Mouse (Mus musculus): ENCODE data around the gene Heatr4.
"Not testable (repeated sequence)": the region's sequence is repeated elsewhere in the genome, so short reads cannot be mapped to it uniquely, and the experiment has no call there.

Heatr4 gene

GRCm38 (mm10) chr12:83984752-83985151, at the start of gene Heatr4:
Heatr4 (minus strand) TSS chr12:83984852.
- no peak for DNase-seq (ENCODE audit: low spot score)

DNA sequence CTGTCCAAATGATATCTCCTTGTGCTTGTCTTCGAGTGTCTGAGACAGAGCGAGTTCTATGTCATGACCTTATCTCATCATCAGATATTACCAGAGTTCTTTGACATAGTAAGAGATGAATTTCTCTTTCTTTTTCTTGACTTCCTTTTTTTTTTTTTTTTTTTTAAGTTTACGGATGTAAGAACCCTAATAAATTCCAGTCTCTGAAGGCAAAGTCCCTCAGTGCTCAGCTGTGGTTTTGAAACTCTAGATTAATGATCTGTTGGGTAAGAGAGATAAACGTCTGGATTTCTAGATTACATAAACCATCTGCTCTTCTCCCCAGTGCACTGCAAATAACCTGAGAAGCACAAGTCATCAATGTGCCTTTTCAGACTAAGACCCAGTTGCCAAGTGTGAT, 49.5 kb upstream of the Heatr4 start:
- no peak for DNase-seq (ENCODE audit: low spot score)

DNA sequence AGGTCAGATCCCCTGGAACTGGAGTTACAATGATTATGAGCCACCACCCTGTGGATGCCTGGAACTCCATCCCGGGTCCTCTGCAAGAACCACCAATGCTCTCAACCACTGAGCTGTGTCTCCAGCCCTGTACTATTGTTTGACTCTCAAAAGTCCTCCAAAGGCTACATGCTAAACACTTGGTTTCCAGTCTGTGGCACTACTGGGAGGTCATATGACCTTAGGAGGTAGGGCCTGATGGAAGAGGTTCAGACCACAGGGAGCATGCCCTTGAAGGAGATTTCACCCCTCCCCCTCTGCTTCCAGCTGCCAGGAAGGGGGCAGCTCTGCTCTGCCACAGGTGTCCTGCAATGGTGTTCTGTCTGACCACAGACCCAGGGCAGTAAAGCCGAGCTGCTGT, 48.6 kb upstream of the Heatr4 start:
- not testable (repeated sequence) for DNase-seq (ENCODE audit: low spot score)

GRCm38 (mm10) chr12:84032854-84033253, 48.2 kb upstream of the Heatr4 start:
- no peak for DNase-seq (ENCODE audit: low spot score)

- peak; percentile 76 for DNase-seq (ENCODE audit: low spot score)
Observed at GRCm38 (mm10) chr12:84030659-84031332, 46.1 kb upstream of the Heatr4 start.

GRCm38 (mm10) chr12:84029043-84029442, 44.4 kb upstream of the Heatr4 start:
- DNase-seq (ENCODE audit: low spot score), result not testable (repeated sequence)

DNA sequence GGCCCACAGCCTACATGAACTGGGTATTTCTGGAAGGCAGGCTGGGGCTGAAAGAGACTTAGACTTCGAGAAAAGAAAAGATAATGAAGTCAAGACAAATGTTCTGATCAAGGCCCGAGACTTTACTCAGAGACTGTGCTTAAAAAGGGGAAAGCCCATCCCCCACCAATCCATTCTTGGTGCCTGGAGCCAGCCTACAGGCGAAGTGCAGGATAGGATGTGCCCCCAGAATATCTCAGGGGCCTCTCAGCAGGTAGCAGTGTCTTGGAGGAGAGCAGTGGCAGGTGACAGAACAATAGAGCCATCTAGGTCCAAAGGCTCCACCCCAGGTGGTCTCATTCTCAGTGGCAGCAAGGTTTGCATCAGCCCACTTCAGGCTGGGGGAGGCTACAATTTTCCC, 43.7 kb upstream of the Heatr4 start:
- not testable (repeated sequence) for DNase-seq (ENCODE audit: low spot score)

DNA sequence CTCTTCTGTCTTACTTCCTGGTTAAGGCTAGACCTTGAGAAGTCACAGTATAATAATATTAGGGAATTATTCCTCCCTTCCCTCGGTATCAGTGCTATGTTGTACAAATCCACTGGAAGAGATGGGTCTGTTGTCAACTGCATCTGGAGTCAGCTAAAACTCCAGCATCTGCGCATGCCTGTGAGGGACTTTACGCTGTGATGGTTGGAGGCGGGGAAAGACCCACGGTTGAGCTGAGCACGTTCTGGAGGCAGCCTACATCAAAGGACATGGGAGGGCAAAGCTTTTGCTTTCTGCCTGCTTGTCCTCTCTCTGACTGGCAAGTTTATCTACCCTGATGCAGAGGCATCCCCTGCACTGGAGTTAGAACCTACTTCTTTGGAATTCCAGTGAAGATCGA, 41.2 kb upstream of the Heatr4 start:
- DNase-seq (ENCODE audit: low spot score), result no peak

DNA sequence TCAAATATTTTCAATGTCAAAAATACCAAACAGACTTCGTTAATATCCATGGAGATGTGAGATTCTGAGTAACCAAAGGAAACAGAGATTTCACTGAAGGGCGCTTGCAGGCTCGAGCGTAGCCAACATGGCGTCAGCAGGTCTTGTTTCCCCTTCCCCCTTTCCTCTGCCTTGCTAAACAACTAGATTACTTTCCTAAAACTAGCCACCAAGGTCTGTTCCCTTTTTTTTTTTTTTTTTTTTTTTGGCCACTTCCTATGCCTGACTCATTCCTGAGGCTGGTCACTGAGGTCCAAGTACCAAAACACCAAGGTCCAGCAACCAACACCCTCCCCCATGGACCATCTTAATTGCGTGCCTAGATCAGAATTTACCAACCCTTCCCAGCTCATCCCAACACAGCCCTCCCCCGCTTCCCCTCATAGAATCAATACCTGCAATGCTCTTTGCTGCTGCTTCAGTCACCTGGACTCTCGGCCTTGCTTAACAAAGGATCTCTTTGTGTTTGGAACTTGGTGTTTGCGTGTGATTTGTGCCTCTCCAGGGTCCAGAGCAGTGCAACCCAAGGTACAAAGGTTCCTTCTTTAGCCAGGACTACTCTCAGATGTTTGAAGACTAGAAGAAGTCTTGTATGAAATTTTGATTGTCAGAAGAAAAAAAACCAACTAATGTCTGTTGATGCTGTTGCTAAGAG, 38.5 kb upstream of the Heatr4 start:
- no peak for DNase-seq (ENCODE audit: low spot score)

DNA sequence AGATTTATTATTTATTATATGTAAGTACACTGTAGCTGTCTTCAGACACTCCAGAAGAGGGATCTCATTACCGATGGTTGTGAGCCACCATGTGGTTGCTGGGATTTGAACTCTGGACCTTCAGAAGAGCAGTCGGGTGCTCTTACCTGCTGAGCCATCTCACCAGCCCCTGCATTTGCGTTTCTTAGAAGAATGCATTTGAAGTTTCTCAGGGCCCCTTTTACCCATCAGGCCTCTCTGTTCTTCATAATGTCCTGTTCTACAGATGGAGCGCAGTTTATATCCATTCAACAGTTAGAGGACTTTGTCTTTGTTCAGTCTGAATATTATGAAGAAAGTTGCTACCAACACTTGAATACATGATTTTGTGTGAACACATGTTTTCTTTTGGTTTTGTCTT, 37.6 kb upstream of the Heatr4 start:
- DNase-seq (ENCODE audit: low spot score), result not testable (repeated sequence)

- DNase-seq (ENCODE audit: low spot score), result peak; percentile 45
Observed at GRCm38 (mm10) chr12:84020528-84020927, 35.9 kb upstream of the Heatr4 start.

GRCm38 (mm10) chr12:84013701-84014100, 29.0 kb upstream of the Heatr4 start:
- DNase-seq (ENCODE audit: low spot score), result no peak

DNA sequence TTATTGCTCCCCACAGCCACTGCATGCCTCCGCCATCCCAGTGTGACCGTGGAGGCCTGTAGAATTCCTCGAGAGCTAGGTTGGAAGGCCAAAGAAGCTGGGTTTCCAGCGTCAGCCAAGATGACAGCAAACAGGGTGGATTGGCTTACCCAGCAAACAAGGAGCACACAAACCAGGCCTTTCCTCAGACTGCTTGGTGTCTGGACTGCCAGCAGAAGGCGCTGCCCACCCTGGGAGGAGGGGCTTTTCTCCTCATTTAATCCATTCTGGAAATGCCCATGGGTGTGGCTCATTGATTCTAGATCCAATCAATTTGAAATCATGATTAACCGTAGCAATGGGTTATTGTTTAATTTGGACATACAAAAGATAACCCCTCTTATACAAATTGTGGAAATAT, 28.5 kb upstream of the Heatr4 start:
- no peak for DNase-seq (ENCODE audit: low spot score)

GRCm38 (mm10) chr12:84011251-84012040, 26.8 kb upstream of the Heatr4 start:
- peak; percentile 66 for DNase-seq (ENCODE audit: low spot score)

DNA sequence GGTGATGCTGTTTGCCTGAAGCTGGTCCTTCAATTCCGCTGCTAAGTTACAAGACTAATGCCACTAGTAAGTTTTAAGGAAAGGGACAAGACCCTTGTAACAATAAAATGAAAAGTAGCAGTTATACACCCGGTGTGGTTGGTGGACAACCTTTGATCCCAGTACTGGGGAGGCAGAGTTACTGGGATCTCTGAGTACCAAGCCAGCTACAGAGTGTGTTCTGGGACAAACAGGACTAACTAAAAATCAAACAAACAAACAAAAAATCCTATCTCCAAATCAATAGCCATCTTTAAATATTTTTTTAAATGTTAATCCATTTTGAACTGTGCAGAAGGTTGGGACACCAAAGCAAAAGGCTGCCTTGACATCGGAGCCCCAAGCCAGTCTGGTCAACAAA, 25.5 kb upstream of the Heatr4 start:
- DNase-seq (ENCODE audit: low spot score), result no peak

DNA sequence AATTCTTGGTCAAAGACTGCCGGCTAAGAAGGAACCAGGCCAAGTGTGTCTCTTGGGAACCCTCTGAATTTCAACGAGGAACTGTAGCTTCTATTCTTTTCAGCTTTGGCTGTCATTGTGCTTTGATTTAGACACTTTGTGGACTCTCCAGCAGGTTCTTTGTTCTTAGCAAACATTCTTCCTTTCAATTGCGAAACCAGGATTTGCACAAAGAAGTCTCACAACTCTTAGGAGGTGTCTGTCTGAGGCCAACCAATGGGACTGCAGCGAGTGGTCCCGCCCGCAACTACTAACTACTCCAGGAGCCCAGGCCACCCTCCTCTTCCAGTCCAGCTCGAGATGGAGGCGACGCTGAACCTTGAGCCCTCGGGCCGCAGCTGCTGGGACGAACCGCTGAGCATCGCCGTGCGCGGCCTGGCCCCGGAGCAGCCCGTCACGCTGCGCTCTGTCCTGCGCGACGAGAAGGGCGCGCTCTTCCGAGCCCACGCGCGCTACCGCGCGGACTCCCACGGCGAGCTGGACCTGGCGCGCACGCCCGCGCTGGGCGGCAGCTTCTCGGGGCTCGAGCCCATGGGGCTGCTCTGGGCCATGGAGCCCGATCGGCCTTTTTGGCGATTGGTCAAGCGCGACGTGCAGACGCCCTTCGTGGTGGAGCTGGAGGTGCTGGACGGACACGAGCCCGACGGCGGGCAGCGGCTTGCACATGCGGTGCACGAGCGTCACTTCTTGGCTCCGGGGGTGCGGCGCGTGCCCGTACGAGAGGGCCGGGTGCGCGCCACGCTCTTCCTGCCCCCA, 24.7 kb upstream of the Heatr4 start, which contains the start of gene Acot1:
TSS of gene Acot1 (plus strand) at position 320 of the 795 bp plus-strand sequence.
- peak; percentile 61 for DNase-seq (ENCODE audit: low spot score)

- DNase-seq (ENCODE audit: low spot score), result no peak
Observed at GRCm38 (mm10) chr12:84008729-84009128, 24.1 kb upstream of the Heatr4 start.

DNA sequence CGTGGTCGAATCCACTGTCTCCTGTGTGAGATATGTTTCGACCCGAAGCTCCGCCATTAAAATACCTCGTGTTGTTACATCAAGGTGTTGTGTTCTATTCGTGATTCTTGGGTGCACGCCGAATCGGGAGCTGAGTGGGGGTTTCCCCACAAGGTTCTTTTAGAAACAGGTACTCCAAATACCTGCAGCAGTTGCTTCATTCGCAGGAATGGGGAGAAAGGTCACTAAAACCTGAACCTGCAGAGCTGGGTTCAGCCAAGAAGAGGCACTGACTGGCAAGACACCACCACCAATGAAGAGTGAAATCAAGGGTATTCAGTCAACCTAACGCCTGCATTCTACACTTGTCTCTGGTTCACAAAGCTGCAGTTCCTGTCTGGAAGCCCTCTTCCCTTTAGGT, 23.6 kb upstream of the Heatr4 start:
- DNase-seq (ENCODE audit: low spot score), result no peak

DNA sequence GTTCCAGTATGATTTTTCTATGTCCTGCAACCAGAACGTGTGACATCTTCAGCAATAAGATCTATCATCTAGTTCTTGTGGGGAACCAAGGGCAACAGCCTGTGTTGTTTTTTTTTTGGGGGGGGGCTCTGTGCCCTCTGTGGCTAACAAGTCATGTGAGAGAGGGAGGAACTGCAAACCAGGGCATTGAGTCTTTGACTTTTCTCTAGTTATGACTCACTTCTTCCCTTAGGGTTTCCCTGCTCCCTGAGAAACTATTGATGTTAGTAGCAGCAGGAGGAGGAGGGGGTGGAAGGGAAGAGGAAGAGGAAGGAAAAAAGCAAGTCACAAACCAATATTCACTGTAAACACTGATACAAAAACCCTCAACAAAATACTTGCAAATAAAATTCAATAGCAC, 19.2 kb upstream of the Heatr4 start:
- no peak for DNase-seq (ENCODE audit: low spot score)

GRCm38 (mm10) chr12:84000418-84000817, 15.8 kb upstream of the Heatr4 start:
- DNase-seq (ENCODE audit: low spot score), result no peak

DNA sequence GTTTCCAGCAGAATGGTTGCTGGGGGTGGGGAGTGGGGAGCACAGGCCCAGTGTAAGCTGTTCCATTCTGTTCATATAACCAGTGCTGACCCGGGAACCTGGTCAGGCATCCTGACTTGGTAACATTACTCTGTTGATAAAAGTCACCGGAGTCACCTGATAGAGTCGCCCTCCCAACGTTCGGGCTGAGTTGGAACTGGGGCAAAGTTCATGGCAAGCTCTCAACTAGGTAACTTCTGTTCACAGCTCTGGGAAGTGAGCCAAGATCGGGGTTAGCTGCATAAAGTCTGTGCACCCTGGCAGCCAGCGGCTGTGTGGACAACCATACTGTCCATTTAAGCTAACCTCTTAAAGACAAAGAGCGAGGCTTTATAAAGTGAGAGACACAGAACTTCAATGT, 14.6 kb upstream of the Heatr4 start:
- peak; percentile 31 for DNase-seq (ENCODE audit: low spot score)

Measured in ovary, postnatal 14 days (tissue).